Mouse (Mus musculus): ENCODE results near the gene Wscd2.

- TF ChIP-seq POLR2A (IDR thresholded peaks at IDR 0.05; ENCODE audit: control insufficient read depth, low read depth, low read length) (no peak), CTCF (IDR thresholded peaks at IDR 0.05; ENCODE audit: control insufficient read depth, insufficient read depth, insufficient replicate concordance, low read depth, low read length) (no peak)
Observed at GRCm38 (mm10) chr5:113457260-113457659, 32.9 kb upstream of the Wscd2 start.

Measured in testis, adult 2 months (tissue).